Mouse (Mus musculus) embryonic facial prominence, embryonic 10.5 days (tissue): ENCODE measurements at regions not wholly inside any gene's neighbourhood (a gene's known extent, or its start where the extent isn't known, plus 50 kb on each side); places are given as distances from the start of the nearest gene placed in this dataset.
"Not testable (repeated sequence)": the region's sequence is repeated elsewhere in the genome, so short reads cannot be mapped to it uniquely, and the experiment has no call there.

ENCODE experiments used
- DNase-seq: peaks from one replicate; pipeline ENCODE4 v3.0.0-alpha.2; 2017; ENCODE audit warnings: low spot score
- H3K27ac ChIP-seq: fragments of 300-500 bp; sonication (generic); replicated peaks from 2 replicates; pipeline ENCODE4 v1.5.1; 2016; ENCODE audit warnings: mild to moderate bottlenecking
- H3K27me3 ChIP-seq: fragments of 300-500 bp; sonication (generic); replicated peaks from 2 replicates; pipeline ENCODE4 v1.6.1; 2016; ENCODE audit warnings: low read depth, mild to moderate bottlenecking; ENCODE audit not compliant: poor library complexity, severe bottlenecking
- H3K36me3 ChIP-seq: fragments of 300-500 bp; sonication (generic); replicated peaks from 2 replicates; pipeline ENCODE4 v1.6.1; 2016; ENCODE audit warnings: mild to moderate bottlenecking, moderate library complexity
- H3K4me1 ChIP-seq: fragments of 300-500 bp; sonication (generic); 2 replicates; pipeline ENCODE4 v1.6.1; 2016
- H3K4me3 ChIP-seq: fragments of 300-500 bp; sonication (generic); 2 replicates; pipeline ENCODE4 v1.5.1; 2016; ENCODE audit warnings: mild to moderate bottlenecking, moderate library complexity
- H3K9me3 ChIP-seq: fragments of 300-500 bp; sonication (generic); 2 replicates; pipeline ENCODE4 v1.6.1; 2016; ENCODE audit warnings: mild to moderate bottlenecking
- WGBS: fragments of 180-500 bp; shearing (Covaris S2); methylation state at CpG from one replicate; pipeline ENCODE4 v1.1.7; 2016; 5-methylcytosine and 5-hydroxymethylcytosine counted together

DNA sequence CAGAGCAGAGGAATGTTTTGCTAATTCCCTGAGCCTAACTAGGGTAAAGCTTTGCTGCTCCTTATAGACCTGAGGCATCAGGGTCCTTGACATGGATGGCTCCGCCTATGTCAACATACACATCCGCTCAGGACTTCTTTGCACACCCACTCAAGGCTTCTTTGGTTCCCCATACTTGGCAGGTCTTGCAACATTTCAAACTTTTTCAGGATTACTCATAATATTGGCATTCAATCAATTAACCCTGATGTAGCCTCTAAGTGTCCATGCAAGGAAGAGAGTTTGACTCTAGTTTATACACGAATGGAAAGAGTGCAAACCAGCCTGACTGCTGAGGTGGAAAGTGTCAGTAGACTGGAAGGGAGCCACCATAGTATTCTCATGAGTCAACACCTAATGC, 93.2 kb upstream of the Slc25a13 start:
- Histone ChIP-seq H3K9me3 (no peaks in the 10 kb centered on the region), H3K27me3 (peaks cover 4% of the 10 kb centered on the region), H3K27ac (no peak overlapping the region), H3K4me3 (no peak overlapping the region), H3K36me3 (no peaks in the 10 kb centered on the region), H3K4me1 (no peaks in the 10 kb centered on the region)
- 82% methylated on average over 3 of the region's 3 CpGs for WGBS
- no peak for DNase-seq

DNA sequence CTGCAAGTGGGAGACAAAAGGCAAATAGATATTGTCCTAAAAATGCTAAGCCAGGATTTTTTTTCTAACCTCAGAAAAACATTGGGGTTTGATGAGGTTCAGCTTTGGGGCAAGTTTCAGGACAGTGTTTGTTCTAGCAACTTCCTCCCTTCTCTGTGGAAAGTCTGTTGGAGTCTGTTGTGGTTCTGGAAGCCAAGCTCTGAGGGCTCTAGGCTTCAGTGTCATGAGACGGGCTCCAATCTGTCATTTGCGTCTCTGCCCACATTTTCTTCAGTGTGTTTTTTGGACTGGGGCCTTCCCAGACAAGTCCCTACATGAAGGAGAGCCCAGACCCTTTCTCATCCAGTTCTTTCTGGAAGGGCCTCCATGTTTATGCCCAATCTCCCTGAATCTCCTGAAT, 90.6 kb upstream of the Slc25a13 start:
- DNase-seq, result no peak
- no peaks in the 10 kb centered on the region for H3K36me3 ChIP-seq
- WGBS, result 78% methylated on average over 2 of the region's 2 CpGs
- no peaks in the 10 kb centered on the region for H3K9me3 ChIP-seq
- no peak overlapping the region for H3K4me3 ChIP-seq
- H3K27ac ChIP-seq, result no peak overlapping the region
- H3K27me3 ChIP-seq, result peaks cover 4% of the 10 kb centered on the region
- peaks cover 12% of the 10 kb centered on the region for H3K4me1 ChIP-seq

DNA sequence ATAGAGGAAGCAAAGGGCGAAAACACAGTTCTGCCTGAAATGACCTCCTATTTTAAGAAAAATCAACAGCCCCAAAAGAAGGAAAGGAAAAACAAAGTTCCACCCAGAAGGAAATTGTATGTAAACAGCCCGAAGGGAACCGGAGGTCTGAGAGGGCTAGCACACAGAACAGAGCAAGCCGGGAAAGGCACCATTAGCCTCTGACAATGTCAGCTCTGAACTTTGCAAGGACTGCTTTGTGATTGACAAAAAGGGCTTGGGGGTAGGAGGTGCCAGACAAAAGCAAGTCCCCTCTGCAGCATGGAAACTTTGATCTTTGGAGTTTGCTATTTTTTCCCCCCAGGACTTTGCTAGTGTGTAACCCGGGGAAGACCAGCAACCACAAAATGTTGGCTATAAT, 86.8 kb upstream of the Slc25a13 start:
- peaks cover 4% of the 10 kb centered on the region for H3K27me3 ChIP-seq
- peak overlapping the region; percentile 35; the same call in 1 of the 2 replicates for H3K27ac ChIP-seq
- H3K36me3 ChIP-seq, result no peaks in the 10 kb centered on the region
- no peaks in the 10 kb centered on the region for H3K9me3 ChIP-seq
- peak; percentile 46 for DNase-seq
- WGBS, result 17% methylated on average over 5 of the region's 5 CpGs
- no peak overlapping the region for H3K4me3 ChIP-seq
- peaks cover 16% of the 10 kb centered on the region for H3K4me1 ChIP-seq

DNA sequence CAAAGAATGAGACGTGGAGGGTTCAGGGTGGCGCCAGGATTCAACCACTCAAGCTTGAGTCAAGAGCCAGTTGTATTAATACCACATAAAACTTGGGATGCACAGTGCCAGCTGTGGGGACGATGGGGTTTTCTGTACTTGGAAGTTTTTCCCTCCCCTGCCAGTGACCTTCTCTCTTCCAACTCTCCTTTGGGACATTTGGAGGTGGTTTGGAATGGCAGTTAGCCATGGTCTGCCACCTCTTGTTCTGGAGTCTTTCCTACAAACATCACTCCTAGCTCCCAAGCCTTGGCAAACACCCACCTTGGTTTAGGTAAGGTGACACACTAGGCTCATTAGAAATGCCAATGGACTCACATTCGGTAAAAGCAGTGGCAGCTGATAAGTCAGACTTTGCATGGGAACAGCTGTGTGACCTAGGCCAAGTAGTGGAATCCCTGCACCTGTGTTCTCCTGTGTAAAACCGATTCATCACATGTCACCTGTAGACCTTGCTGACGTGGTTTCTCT, 84.1 kb upstream of the Slc25a13 start:
- no peak for DNase-seq
- Histone ChIP-seq H3K36me3 (no peaks in the 10 kb centered on the region), H3K27ac (no peak overlapping the region), H3K4me1 (peaks cover 16% of the 10 kb centered on the region), H3K27me3 (peaks cover 5% of the 10 kb centered on the region; the same call in 1 of the 2 replicates), H3K4me3 (no peak overlapping the region), H3K9me3 (no peaks in the 10 kb centered on the region)
- WGBS, result 89% methylated on average over 6 of the region's 6 CpGs

DNA sequence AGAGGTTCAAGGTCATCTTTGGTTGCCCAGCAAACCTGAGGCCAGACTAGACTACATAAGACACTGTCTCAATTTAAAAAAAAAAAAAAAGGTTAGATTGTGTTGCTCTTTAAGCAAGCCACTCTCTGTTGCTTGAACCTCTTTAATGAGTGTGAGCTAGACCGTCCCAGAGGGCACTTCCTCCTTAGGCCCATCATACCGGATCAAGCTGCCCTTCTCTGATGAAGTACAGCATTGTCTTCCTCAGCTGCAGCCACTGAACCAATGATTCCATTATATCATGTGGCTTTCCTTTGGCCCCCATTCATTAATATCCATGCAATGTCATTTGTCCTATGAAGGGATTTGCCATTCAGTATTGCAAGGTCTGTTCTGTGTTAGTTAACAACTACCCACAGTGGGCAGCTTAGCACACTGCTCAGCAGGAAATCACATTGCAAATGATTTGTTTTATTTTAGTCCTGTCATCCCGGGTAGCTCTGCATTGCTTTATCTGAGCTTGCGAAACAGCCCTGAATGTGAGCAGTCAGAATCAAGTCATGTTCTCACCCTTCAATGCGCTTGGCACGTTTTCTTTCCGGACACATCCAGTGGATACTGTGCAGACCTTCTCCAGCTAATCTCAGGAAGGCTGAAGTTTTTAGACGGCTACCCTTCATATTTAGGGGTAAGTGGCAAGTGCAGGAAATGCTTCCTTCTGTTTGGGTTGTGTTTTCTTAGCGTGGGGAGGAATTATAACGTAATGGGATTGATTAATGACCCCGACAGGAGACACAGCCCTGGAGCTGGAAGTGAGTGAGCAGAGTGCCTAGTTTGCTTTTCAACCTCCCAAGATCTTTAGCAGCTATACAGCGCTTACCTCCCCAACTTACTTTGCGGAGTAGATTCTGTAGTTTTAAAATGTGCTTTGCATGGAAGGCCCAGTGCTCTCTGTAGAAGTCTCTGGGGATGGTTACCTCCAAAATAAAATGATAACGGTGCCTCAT, 82.2 kb upstream of the Slc25a13 start:
- no peaks in the 10 kb centered on the region for H3K36me3 ChIP-seq
- H3K27ac ChIP-seq, result no peak overlapping the region
- H3K4me1 ChIP-seq, result peaks cover 16% of the 10 kb centered on the region
- peak; percentile 30 for DNase-seq
- 60% methylated on average over 14 of the region's 14 CpGs for WGBS
- no peaks in the 10 kb centered on the region for H3K9me3 ChIP-seq
- H3K27me3 ChIP-seq, result peaks cover 5% of the 10 kb centered on the region; the same call in 1 of the 2 replicates
- H3K4me3 ChIP-seq, result no peak overlapping the region

DNA sequence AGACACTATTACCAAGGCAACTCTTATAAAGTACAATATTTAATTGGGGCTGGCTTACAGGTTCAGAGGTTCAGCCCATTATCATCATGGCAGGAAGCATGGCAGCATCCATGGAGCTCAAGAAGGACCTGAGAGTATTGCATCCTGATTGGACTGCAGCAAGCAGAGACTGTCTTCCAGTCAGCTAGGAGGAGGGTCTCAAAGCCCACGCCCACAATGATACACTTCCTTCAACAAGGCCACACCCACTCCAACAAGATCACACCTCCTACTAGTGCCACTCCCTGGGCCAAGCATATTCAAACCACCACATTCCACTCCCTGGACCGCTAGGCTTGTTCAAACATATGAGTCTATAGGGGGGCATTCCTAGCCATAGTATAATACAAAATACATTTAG, 78.6 kb upstream of the Slc25a13 start:
- not testable (repeated sequence) for DNase-seq
- WGBS, result 85% methylated on average over 2 of the region's 2 CpGs

DNA sequence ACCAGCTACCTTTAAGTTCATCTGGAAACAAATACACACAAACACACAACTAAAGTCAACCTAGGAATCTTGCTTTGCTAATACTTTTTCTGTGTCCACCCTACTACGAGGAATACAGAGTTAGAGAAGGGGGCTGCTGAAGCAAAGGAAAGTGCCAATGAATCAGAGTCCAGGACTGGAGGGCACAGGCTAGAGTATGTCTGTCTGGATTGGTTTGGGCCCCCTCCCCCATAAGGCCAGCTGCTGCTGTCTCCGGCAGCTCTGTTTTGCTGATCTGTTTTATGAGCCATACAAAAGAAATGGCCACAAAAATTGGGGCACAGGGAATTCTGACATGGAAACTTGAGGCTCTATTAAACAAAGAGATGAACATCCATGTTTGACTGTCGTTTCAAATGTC, 74.8 kb upstream of the Slc25a13 start:
- Histone ChIP-seq H3K4me3 (no peak overlapping the region), H3K4me1 (peaks cover 25% of the 10 kb centered on the region), H3K27ac (no peak overlapping the region), H3K27me3 (peaks cover 4% of the 10 kb centered on the region; the same call in 1 of the 2 replicates), H3K9me3 (no peaks in the 10 kb centered on the region), H3K36me3 (no peaks in the 10 kb centered on the region)
- 56% methylated on average over 3 of the region's 3 CpGs for WGBS
- DNase-seq, result no peak

More for the DNA sequence above, 78.6 kb upstream of the Slc25a13 start:
- H3K9me3 ChIP-seq, H3K27ac ChIP-seq, H3K36me3 ChIP-seq, H3K27me3 ChIP-seq, H3K4me3 ChIP-seq: not testable (repeated sequence)
- peaks cover 20% of the 10 kb centered on the region for H3K4me1 ChIP-seq

DNA sequence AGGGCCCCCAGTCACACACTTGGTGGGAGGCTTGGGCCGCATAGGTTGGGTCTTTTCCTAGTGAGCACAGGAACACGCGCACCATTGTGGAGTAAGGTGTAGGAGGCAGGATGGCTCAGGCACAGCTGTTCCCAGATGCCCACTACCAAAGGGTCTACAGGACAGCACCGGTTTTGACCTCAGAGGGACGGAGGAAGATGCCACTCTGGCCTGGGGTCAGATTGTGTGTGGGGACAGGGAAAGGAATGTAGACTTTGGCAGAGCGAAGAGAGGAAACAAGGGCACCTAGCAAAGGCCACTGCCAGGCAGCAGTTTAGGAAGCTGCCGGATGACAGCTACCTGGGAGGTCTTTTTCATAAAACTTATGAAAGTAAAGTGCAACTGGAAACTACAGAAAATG, 73.5 kb upstream of the Slc25a13 start:
- peaks cover 25% of the 10 kb centered on the region for H3K4me1 ChIP-seq
- 85% methylated on average over 7 of the region's 7 CpGs for WGBS
- H3K27me3 ChIP-seq, result 0 out of 2 replicates have a peak, but pooled peaks cover 3% of the 10 kb centered on the region
- H3K36me3 ChIP-seq, result no peaks in the 10 kb centered on the region
- H3K27ac ChIP-seq, result no peak overlapping the region
- H3K4me3 ChIP-seq, result no peak overlapping the region
- DNase-seq, result no peak
- H3K9me3 ChIP-seq, result no peaks in the 10 kb centered on the region

DNA sequence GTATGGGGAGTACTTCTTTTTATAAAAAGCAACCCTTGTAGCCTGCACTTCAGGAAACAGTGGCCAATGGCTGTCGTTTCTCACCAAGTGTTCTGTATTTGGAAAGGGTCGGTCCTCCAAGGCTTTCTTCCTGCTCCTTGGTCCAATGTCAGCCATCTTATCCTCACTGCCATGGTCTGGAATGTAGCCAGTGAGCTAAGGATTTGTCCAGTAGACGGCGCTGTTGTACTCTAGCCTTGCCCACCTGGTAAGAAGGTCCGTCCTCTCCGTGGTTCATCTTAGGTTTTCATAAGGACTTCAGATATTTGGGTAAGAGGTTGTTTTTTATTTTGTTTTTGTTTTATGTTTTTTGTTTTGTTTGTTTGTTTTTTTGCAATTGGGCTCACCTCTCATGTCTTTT, 72.8 kb upstream of the Slc25a13 start:
- Histone ChIP-seq H3K4me3 (no peak overlapping the region), H3K36me3 (no peaks in the 10 kb centered on the region), H3K4me1 (peaks cover 25% of the 10 kb centered on the region), H3K9me3 (no peaks in the 10 kb centered on the region), H3K27ac (no peak overlapping the region), H3K27me3 (0 out of 2 replicates have a peak, but pooled peaks cover 3% of the 10 kb centered on the region)
- DNase-seq, result peak; percentile 78
- 31% methylated on average over 6 of the region's 6 CpGs for WGBS

DNA sequence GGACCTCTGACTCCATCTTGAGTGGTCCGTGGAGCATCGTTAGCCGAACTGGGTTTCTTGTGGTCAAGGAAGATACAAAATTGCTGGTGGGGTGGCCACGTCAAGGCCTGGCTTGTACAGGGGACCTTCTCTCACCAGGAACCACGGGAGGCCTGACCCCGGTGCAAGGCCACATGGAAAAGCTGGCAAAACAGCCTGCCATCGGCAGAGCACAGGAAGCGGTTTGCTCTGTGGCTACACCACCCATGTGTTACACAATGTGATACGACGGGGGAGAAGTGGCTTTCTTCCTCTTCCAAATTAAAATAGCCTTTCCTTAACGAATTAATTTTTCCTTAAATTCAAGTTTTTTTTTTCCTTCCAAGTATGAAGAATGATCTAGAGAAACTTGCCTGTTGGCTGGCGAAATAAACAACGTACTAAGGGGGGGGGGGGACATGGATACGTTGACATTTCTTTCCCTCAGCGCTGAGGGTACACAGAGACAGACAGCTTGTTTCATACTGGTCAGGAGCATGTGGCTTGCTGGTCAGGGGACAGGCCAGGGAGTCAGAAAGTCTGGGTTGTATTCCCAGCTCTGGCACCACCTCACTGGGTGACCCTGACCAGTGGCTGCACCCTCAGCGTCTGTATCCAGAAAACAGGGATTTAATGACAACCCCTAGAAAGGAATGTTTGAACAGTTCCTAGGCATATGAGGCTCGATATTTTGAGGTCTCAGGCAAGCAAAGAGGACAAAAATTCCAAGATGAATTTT, 64.0 kb upstream of the Slc25a13 start:
- DNase-seq, result no peak
- 89% methylated on average over 17 of the region's 17 CpGs for whole genome bisulfite sequencing
- Histone ChIP-seq H3K4me3 (no peak overlapping the region), H3K27ac (no peak overlapping the region), H3K4me1 (peaks cover 7% of the 10 kb centered on the region; the same call in 1 of the 2 replicates), H3K27me3 (no peaks in the 10 kb centered on the region), H3K36me3 (no peaks in the 10 kb centered on the region), H3K9me3 (peaks cover 13% of the 10 kb centered on the region; the same call in 1 of the 2 replicates)

DNA sequence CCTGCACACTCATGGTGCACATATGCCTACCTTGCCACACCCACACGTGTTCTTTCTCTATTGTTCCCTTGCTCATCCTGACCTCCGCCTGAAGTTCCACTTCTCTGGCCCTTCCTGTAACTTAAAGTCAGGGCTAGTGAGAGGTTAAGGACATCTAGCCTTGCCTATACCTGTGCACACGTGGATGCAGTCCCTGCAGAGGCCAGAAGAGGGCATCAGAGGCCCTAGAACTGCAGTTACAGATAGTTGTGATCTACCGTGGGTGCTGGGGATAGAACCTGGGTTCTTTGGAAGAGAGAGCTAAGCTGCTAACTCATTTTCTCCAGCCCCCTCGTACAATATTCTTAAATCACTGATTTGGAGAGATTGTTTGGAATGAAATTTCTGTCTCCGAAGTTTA, 62.7 kb upstream of the Slc25a13 start:
- Histone ChIP-seq H3K4me1 (peaks cover 7% of the 10 kb centered on the region; the same call in 1 of the 2 replicates), H3K27me3 (no peaks in the 10 kb centered on the region), H3K9me3 (peaks cover 13% of the 10 kb centered on the region; the same call in 1 of the 2 replicates), H3K36me3 (no peaks in the 10 kb centered on the region), H3K27ac (no peak overlapping the region), H3K4me3 (no peak overlapping the region)
- 80% methylated on average over 6 of the region's 6 CpGs for WGBS
- DNase-seq, result no peak

DNA sequence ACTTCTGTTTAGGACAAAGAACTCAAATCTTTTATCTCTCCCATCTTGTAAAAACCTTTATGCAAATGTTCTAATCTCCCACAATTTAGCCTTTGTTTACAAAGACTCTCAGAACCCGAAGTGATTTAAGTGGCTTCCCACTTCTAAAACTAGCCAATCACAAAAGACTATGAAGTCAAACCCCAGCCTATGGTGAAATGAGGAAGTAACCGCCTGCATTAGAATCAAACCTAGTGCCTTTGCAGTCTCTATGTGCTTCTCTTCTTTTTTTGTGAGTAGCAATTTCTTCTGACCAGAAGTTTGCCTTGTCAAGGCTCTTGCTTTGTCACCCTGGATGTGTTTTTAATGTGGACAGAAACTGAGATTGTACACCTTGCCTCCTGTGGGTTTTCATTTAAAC, 53.6 kb upstream of the Slc25a13 start:
- 43% methylated on average over 2 of the region's 2 CpGs for WGBS
- H3K27ac ChIP-seq, result no peak overlapping the region
- H3K27me3 ChIP-seq, result no peaks in the 10 kb centered on the region
- no peak overlapping the region for H3K4me3 ChIP-seq
- no peak for DNase-seq
- H3K4me1 ChIP-seq, result no peaks in the 10 kb centered on the region
- H3K36me3 ChIP-seq, result no peaks in the 10 kb centered on the region
- H3K9me3 ChIP-seq, result no peaks in the 10 kb centered on the region
